Mouse (Mus musculus) myocyte (in vitro differentiated cells): Measurements from ENCODE around the gene Lgals7. TPM values are rescaled to one million over a fixed set of nuclear protein-coding genes. Genes with fewer than 3 reads are reported as not detected.

Source experiments
- H3K27me3 ChIP-seq: one replicate; pipeline ENCODE4 v1.6.1; 2011; ENCODE audit not compliant: control insufficient read depth, insufficient read depth, insufficient read length
- H3K36me3 ChIP-seq: one replicate; pipeline ENCODE4 v1.6.1; 2011; ENCODE audit not compliant: control insufficient read depth, insufficient read depth
- H3K4me2 ChIP-seq: one replicate; pipeline ENCODE4 v1.6.1; 2011; ENCODE audit warnings: low read depth, control low read depth
- H3K4me3 ChIP-seq: one replicate; pipeline ENCODE4 v1.5.1; 2011; ENCODE audit warnings: mild to moderate bottlenecking, control low read depth, moderate library complexity
- H3K79me2 ChIP-seq: one replicate; pipeline ENCODE4 v1.6.1; 2011; ENCODE audit not compliant: control insufficient read depth, insufficient read depth
- H3ac ChIP-seq: one replicate; pipeline ENCODE4 v1.6.1; 2011; ENCODE audit not compliant: control insufficient read depth, insufficient read length
- CEBPB ChIP-seq: IDR thresholded peaks from 2 replicates; pipeline ENCODE4 v1.6.1; 2011; ENCODE audit warnings: mild to moderate bottlenecking, moderate library complexity; ENCODE audit not compliant: poor library complexity, insufficient read depth, severe bottlenecking
- E2F4 ChIP-seq: IDR thresholded peaks from one replicate; pipeline ENCODE4 v1.6.1; 2011; ENCODE audit warnings: mild to moderate bottlenecking, control low read depth, moderate library complexity; ENCODE audit not compliant: insufficient read depth
- MAX ChIP-seq: IDR thresholded peaks from one replicate; pipeline ENCODE4 v1.6.1; 2011; ENCODE audit warnings: low read depth, mild to moderate bottlenecking, control low read depth
- MYOD1 ChIP-seq, 3 experiments: IDR thresholded peaks; one replicate each; pipeline ENCODE4 v1.6.1; 2011; ENCODE audit warnings: control low read depth in 2 of 3, low read depth in 2 of 3, mild to moderate bottlenecking in 2 of 3, moderate library complexity in 1 of 3; ENCODE audit not compliant: insufficient read length in 2 of 3, control insufficient read depth in 1 of 3
- MYOG ChIP-seq, 3 experiments: IDR thresholded peaks; one replicate each; pipeline ENCODE4 v1.6.1; 2011; ENCODE audit warnings: control low read depth in 2 of 3, low read depth in 2 of 3, mild to moderate bottlenecking in 2 of 3; ENCODE audit not compliant: insufficient read length in 2 of 3, control insufficient read depth in 1 of 3, insufficient read depth in 1 of 3
- POLR2A ChIP-seq: IDR thresholded peaks from one replicate; pipeline ENCODE4 v1.6.1; 2011; ENCODE audit warnings: low read depth, mild to moderate bottlenecking, control low read depth, moderate library complexity; ENCODE audit not compliant: insufficient read length
- POLR2AphosphoS2 ChIP-seq: IDR thresholded peaks from one replicate; pipeline ENCODE4 v1.6.1; 2011; ENCODE audit warnings: low read depth, control low read depth; ENCODE audit not compliant: insufficient read length
- REST ChIP-seq: IDR thresholded peaks from one replicate; pipeline ENCODE4 v1.6.1; 2011; ENCODE audit warnings: mild to moderate bottlenecking, control low read depth, moderate library complexity; ENCODE audit not compliant: insufficient read depth, insufficient read length
- SRF ChIP-seq: IDR thresholded peaks from one replicate; pipeline ENCODE4 v1.6.1; 2011; ENCODE audit warnings: low read depth; ENCODE audit not compliant: control insufficient read depth, insufficient read length
- TCF12 ChIP-seq: IDR thresholded peaks from one replicate; pipeline ENCODE4 v1.6.1; 2011; ENCODE audit warnings: mild to moderate bottlenecking, control low read depth; ENCODE audit not compliant: poor library complexity, insufficient read depth, severe bottlenecking
- TCF3 ChIP-seq: IDR thresholded peaks from one replicate; pipeline ENCODE4 v1.6.1; 2011; ENCODE audit warnings: low read depth, control low read depth; ENCODE audit not compliant: insufficient read length
- USF1 ChIP-seq: IDR thresholded peaks from one replicate; pipeline ENCODE4 v1.6.1; 2011; ENCODE audit warnings: low read depth, mild to moderate bottlenecking, control low read depth, moderate library complexity
- polyA plus RNA-seq: library from polyadenylated mRNA; unstranded; fragments of >200 nt; fragmentation: generic; extraction: Trizol; gene quantifications from one replicate; pipeline ENCODE4 v1.2.1, GENCODE M21; 2012; ENCODE audit warnings: missing spikeins

Lgals7 gene
- polyA plus RNA-seq, 1 experiment = 0.50 TPM

GRCm38 (mm10) chr7:28836936-28837335 is 26.7 kb upstream of the Lgals7 start:
- H3K79me2 ChIP-seq = no peaks in the 10 kb centered on the region
- H3K27me3 ChIP-seq = no peaks in the 10 kb centered on the region
- TF ChIP-seq TCF12 (no peak), E2F4 (no peak)
- H3K4me3 ChIP-seq = no peak overlapping the region
- no peak overlapping the region for H3ac ChIP-seq
- no peak overlapping the region for H3K4me2 ChIP-seq
- no peaks in the 10 kb centered on the region for H3K36me3 ChIP-seq

- Histone ChIP-seq H3K36me3 (no peaks in the 10 kb centered on the region), H3K4me3 (no peak overlapping the region), H3K27me3 (no peaks in the 10 kb centered on the region), H3K79me2 (no peaks in the 10 kb centered on the region), H3K4me2 (no peak overlapping the region), H3ac (no peak overlapping the region)
- TF ChIP-seq TCF12 (no peak), E2F4 (no peak), CEBPB (0 out of 2 replicates have a peak, but pooled peaks have one; percentile 57), TCF3 (no peak)
Observed at GRCm38 (mm10) chr7:28838331-28838730, 25.3 kb upstream of the Lgals7 start.

GRCm38 (mm10) chr7:28847273-28847672 is 16.4 kb upstream of the Lgals7 start:
- H3K36me3 ChIP-seq = no peaks in the 10 kb centered on the region
- no peaks in the 10 kb centered on the region for H3K79me2 ChIP-seq
- TF ChIP-seq TCF12 (no peak), MYOD1 (IDR thresholded peaks at IDR 0.05; ENCODE audit: control insufficient read depth in 1 of 3, insufficient read length in 2 of 3, low read depth in 2 of 3) (no peak), SRF (no peak), CEBPB (no peak), REST (no peak), TCF3 (no peak), POLR2AphosphoS2 (no peak), E2F4 (no peak), USF1 (no peak), POLR2A (no peak), MAX (no peak)
- H3ac ChIP-seq = no peak overlapping the region
- H3K27me3 ChIP-seq = no peaks in the 10 kb centered on the region
- no peak overlapping the region for H3K4me2 ChIP-seq
- H3K4me3 ChIP-seq = no peak overlapping the region

- TF ChIP-seq E2F4 = no peak
- TF ChIP-seq USF1 = no peak
- no peak for TF ChIP-seq TCF3
- TF ChIP-seq POLR2A = no peak
- Histone ChIP-seq H3K27me3 (no peaks in the 10 kb centered on the region), H3K36me3 (no peaks in the 10 kb centered on the region), H3K4me3 (no peak overlapping the region), H3K79me2 (no peaks in the 10 kb centered on the region), H3ac (no peak overlapping the region), H3K4me2 (no peak overlapping the region)
Observed at GRCm38 (mm10) chr7:28849700-28850236, 13.9 kb upstream of the Lgals7 start.

GRCm38 (mm10) chr7:28850642-28851041 is 13.0 kb upstream of the Lgals7 start:
- no peak overlapping the region for H3K4me2 ChIP-seq
- H3K27me3 ChIP-seq = no peaks in the 10 kb centered on the region
- no peak overlapping the region for H3ac ChIP-seq
- TF ChIP-seq REST = no peak
- TF ChIP-seq TCF3 = no peak
- no peak for TF ChIP-seq SRF
- no peak for TF ChIP-seq MYOD1 (IDR thresholded peaks at IDR 0.05; ENCODE audit: control insufficient read depth in 1 of 3, insufficient read length in 2 of 3, low read depth in 2 of 3)
- no peak for TF ChIP-seq POLR2A
- no peak for TF ChIP-seq E2F4
- no peak for TF ChIP-seq MAX
- TF ChIP-seq MYOG (IDR thresholded peaks at IDR 0.05; ENCODE audit: control insufficient read depth in 1 of 3, insufficient read depth in 1 of 3, insufficient read length in 2 of 3, low read depth in 2 of 3) = no peak
- TF ChIP-seq USF1 = no peak
- no peak for TF ChIP-seq CEBPB
- H3K79me2 ChIP-seq = no peaks in the 10 kb centered on the region
- no peak overlapping the region for H3K4me3 ChIP-seq
- no peaks in the 10 kb centered on the region for H3K36me3 ChIP-seq

GRCm38 (mm10) chr7:28859953-28860352 is 3.7 kb upstream of the Lgals7 start:
- Histone ChIP-seq H3K79me2 (no peaks in the 10 kb centered on the region), H3ac (no peak overlapping the region), H3K4me3 (no peak overlapping the region), H3K27me3 (no peaks in the 10 kb centered on the region), H3K4me2 (no peak overlapping the region), H3K36me3 (no peaks in the 10 kb centered on the region)
- TF ChIP-seq MYOD1 (IDR thresholded peaks at IDR 0.05; ENCODE audit: control insufficient read depth in 1 of 3, insufficient read length in 2 of 3, low read depth in 2 of 3) = no peak
- no peak for TF ChIP-seq SRF
- TF ChIP-seq POLR2A = no peak
- TF ChIP-seq TCF12 = no peak
- TF ChIP-seq TCF3 = no peak
- no peak for TF ChIP-seq USF1
- TF ChIP-seq CEBPB = no peak
- TF ChIP-seq E2F4 = no peak
- TF ChIP-seq POLR2AphosphoS2 = no peak
- no peak for TF ChIP-seq MYOG (IDR thresholded peaks at IDR 0.05; ENCODE audit: control insufficient read depth in 1 of 3, insufficient read depth in 1 of 3, insufficient read length in 2 of 3, low read depth in 2 of 3)
